Mouse (Mus musculus): Measurements from ENCODE around the gene Barhl2. TPM values are rescaled to one million over a fixed set of nuclear protein-coding genes. Genes with fewer than 3 reads are reported as not detected.

Gene Barhl2
- polyA plus RNA-seq, 1 experiment from 2014 or later, result not detected

GRCm38 (mm10) chr5:106464336-106465128, 6.6 kb upstream of the Barhl2 start:
- DNase-seq (ENCODE audit: low spot score) (peak; percentile 44), ATAC-seq (ENCODE audit: insufficient number of reproducible peaks, low FRiP score, low TSS enrichment, low read depth) (no peak)
- Histone ChIP-seq H3K4me1 (ENCODE audit: control insufficient read depth, insufficient read depth, low read length) (no peaks in the 10 kb centered on the region), H3K4me3 (ENCODE audit: low read depth, low read length) (no peak overlapping the region), H3K27ac (replicated peaks; ENCODE audit: low read depth, low read length) (no peak overlapping the region), H3K27me3 (ENCODE audit: control insufficient read depth, insufficient read depth, low read length) (peaks cover 94% of the 10 kb centered on the region), H3K9ac (ENCODE audit: low read length) (no peak overlapping the region), H3K9me3 (ENCODE audit: control insufficient read depth, low read length) (no peaks in the 10 kb centered on the region), H3K4me2 (ENCODE audit: low read depth, severe bottlenecking) (no peak overlapping the region), H3K36me3 (ENCODE audit: control insufficient read depth, insufficient read depth, low read length) (no peaks in the 10 kb centered on the region)
- WGBS, result 2% methylated on average over 24 of the region's 24 CpGs

DNA sequence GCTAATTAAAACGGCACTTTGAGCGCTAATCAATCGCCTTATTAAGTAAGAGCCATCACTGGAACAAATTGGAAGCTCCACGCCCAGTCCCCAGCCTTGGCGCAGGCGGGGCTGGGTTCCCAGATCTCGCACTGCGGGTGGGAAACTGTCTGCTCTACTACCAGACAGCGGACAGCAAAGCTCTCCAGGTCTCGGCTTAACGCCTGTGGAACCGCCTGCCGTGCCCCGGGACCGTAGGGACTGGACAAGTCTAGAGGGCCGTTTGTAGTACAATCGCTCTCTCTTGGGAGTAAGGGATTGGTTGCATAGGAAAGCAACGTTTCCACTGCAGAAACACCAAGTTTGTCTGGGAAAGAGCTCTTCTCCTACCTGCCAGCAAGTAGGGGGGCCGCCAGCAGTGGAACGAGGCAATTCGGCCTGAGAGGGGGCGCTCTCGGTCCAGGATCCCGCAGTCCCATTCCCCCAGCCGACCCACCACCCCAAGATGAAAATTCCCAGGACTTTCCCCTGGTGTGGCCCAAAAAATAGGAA, 5.8 kb upstream of the Barhl2 start:
- no peak overlapping the region for H3K9ac ChIP-seq (ENCODE audit: low read length)
- H3K4me1 ChIP-seq (ENCODE audit: control insufficient read depth, insufficient read depth, low read length), result peaks cover 5% of the 10 kb centered on the region; the same call in 1 of the 2 replicates
- WGBS, result under 1% methylated on average over 25 of the region's 25 CpGs
- no peaks in the 10 kb centered on the region for H3K36me3 ChIP-seq (ENCODE audit: control insufficient read depth, insufficient read depth, low read length)
- ATAC-seq (ENCODE audit: insufficient number of reproducible peaks, low FRiP score, low TSS enrichment, low read depth), result no peak
- H3K4me3 ChIP-seq (ENCODE audit: low read depth, low read length), result no peak overlapping the region
- H3K27ac ChIP-seq (replicated peaks; ENCODE audit: low read depth, low read length), result no peak overlapping the region
- no peak overlapping the region for H3K4me2 ChIP-seq (ENCODE audit: low read depth, severe bottlenecking)
- no peaks in the 10 kb centered on the region for H3K9me3 ChIP-seq (ENCODE audit: control insufficient read depth, low read length)
- peaks cover 94% of the 10 kb centered on the region for H3K27me3 ChIP-seq (ENCODE audit: control insufficient read depth, insufficient read depth, low read length)
- DNase-seq (ENCODE audit: low spot score), result peak; percentile 72

- H3K27ac ChIP-seq (replicated peaks; ENCODE audit: low read depth, low read length), result no peak overlapping the region
- no peak for ATAC-seq (ENCODE audit: insufficient number of reproducible peaks, low FRiP score, low TSS enrichment, low read depth)
- H3K9me3 ChIP-seq (ENCODE audit: control insufficient read depth, low read length), result no peaks in the 10 kb centered on the region
- WGBS, result 0% methylated on average over 4 of the region's 4 CpGs
- no peak overlapping the region for H3K4me3 ChIP-seq (ENCODE audit: low read depth, low read length)
- H3K4me2 ChIP-seq (ENCODE audit: low read depth, severe bottlenecking), result no peak overlapping the region
- H3K36me3 ChIP-seq (ENCODE audit: control insufficient read depth, insufficient read depth, low read length), result no peaks in the 10 kb centered on the region
- H3K9ac ChIP-seq (ENCODE audit: low read length), result no peak overlapping the region
- H3K27me3 ChIP-seq (ENCODE audit: control insufficient read depth, insufficient read depth, low read length), result peaks cover 95% of the 10 kb centered on the region
- peaks cover 19% of the 10 kb centered on the region for H3K4me1 ChIP-seq (ENCODE audit: control insufficient read depth, insufficient read depth, low read length)
- peak; percentile 78 for DNase-seq (ENCODE audit: low spot score)
Measured at GRCm38 (mm10) chr5:106461913-106462312, 3.9 kb upstream of the Barhl2 start.

DNA sequence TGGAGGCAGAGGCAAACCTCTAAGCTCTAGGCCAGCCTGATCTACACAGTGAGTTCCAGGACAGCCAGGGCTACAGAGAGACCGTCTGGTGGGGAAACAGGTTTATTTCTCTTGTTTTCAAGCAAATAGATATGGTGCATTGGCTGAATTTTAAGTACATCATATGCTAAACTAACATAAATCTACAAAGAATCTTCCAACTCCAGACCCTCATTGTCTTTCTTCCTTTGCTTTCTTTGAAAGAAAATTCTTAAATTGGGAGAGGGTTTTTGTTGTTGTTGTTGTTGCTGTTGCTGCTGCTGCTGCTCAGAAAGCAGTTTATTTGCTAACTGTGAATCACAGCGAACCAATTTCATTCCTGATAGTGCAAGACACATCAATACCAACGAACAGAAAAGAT, 3.5 kb upstream of the Barhl2 start:
- WGBS, result 3% methylated on average over 3 of the region's 3 CpGs
- H3K4me1 ChIP-seq (ENCODE audit: control insufficient read depth, insufficient read depth, low read length), result peaks cover 19% of the 10 kb centered on the region
- no peaks in the 10 kb centered on the region for H3K36me3 ChIP-seq (ENCODE audit: control insufficient read depth, insufficient read depth, low read length)
- H3K4me2 ChIP-seq (ENCODE audit: low read depth, severe bottlenecking), result no peak overlapping the region
- peaks cover 93% of the 10 kb centered on the region for H3K27me3 ChIP-seq (ENCODE audit: control insufficient read depth, insufficient read depth, low read length)
- H3K27ac ChIP-seq (replicated peaks; ENCODE audit: low read depth, low read length), result no peak overlapping the region
- H3K9ac ChIP-seq (ENCODE audit: low read length), result no peak overlapping the region
- DNase-seq (ENCODE audit: low spot score) (no peak), ATAC-seq (ENCODE audit: insufficient number of reproducible peaks, low FRiP score, low TSS enrichment, low read depth) (no peak)
- no peaks in the 10 kb centered on the region for H3K9me3 ChIP-seq (ENCODE audit: control insufficient read depth, low read length)
- no peak overlapping the region for H3K4me3 ChIP-seq (ENCODE audit: low read depth, low read length)

GRCm38 (mm10) chr5:106460535-106460934, 2.6 kb upstream of the Barhl2 start:
- Histone ChIP-seq H3K4me3 (ENCODE audit: low read depth, low read length) (no peak overlapping the region), H3K9me3 (ENCODE audit: control insufficient read depth, low read length) (no peaks in the 10 kb centered on the region), H3K9ac (ENCODE audit: low read length) (no peak overlapping the region), H3K4me1 (ENCODE audit: control insufficient read depth, insufficient read depth, low read length) (peaks cover 19% of the 10 kb centered on the region), H3K36me3 (ENCODE audit: control insufficient read depth, insufficient read depth, low read length) (no peaks in the 10 kb centered on the region), H3K4me2 (ENCODE audit: low read depth, severe bottlenecking) (no peak overlapping the region), H3K27me3 (ENCODE audit: control insufficient read depth, insufficient read depth, low read length) (peaks cover 92% of the 10 kb centered on the region), H3K27ac (replicated peaks; ENCODE audit: low read depth, low read length) (no peak overlapping the region)
- peak; percentile 33 for DNase-seq (ENCODE audit: low spot score)
- 2% methylated on average over 17 of the region's 17 CpGs for WGBS
- ATAC-seq (ENCODE audit: insufficient number of reproducible peaks, low FRiP score, low TSS enrichment, low read depth), result no peak

GRCm38 (mm10) chr5:106460001-106460511, 2.1 kb upstream of the Barhl2 start:
- no peak overlapping the region for H3K9ac ChIP-seq (ENCODE audit: low read length)
- H3K4me1 ChIP-seq (ENCODE audit: control insufficient read depth, insufficient read depth, low read length), result peaks cover 19% of the 10 kb centered on the region
- peak; percentile 63 for DNase-seq (ENCODE audit: low spot score)
- ATAC-seq (ENCODE audit: insufficient number of reproducible peaks, low FRiP score, low TSS enrichment, low read depth), result no peak
- no peak overlapping the region for H3K27ac ChIP-seq (replicated peaks; ENCODE audit: low read depth, low read length)
- H3K4me3 ChIP-seq (ENCODE audit: low read depth, low read length), result no peak overlapping the region
- H3K9me3 ChIP-seq (ENCODE audit: control insufficient read depth, low read length), result no peaks in the 10 kb centered on the region
- H3K27me3 ChIP-seq (ENCODE audit: control insufficient read depth, insufficient read depth, low read length), result peaks cover 92% of the 10 kb centered on the region
- 1% methylated on average over 22 of the region's 22 CpGs for WGBS
- no peaks in the 10 kb centered on the region for H3K36me3 ChIP-seq (ENCODE audit: control insufficient read depth, insufficient read depth, low read length)
- H3K4me2 ChIP-seq (ENCODE audit: low read depth, severe bottlenecking), result no peak overlapping the region

DNA sequence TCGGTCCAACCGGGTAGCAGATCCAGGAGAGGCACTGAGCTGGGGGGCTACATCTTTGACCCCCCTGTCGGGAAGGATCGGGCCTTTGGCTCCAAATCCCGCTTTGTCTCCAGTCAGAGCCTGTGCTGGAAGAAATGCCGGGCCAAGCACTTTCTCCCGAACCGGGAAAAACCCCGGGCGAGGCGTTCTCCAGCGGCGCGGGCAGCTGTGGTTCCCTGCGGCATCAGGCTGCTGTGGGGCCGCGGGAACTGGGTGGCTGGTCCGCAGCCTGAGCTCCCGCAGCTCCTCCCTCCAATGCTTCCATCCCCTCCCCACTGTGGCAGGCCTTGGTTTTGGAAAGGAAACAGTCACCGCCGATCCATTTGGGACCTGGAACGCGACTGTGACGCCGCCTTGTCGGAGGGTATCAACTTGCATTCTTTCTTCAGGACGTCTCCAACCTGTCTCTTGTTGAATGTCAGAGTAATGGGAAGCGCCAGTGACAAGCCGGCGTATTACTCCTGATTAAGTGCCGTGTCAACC, 1.2 kb upstream of the Barhl2 start:
- Histone ChIP-seq H3K9ac (ENCODE audit: low read length) (0 out of 2 replicates have a peak overlapping the region, but pooled peaks have one; percentile 12), H3K4me2 (ENCODE audit: low read depth, severe bottlenecking) (peak overlapping the region; percentile 80), H3K27ac (replicated peaks; ENCODE audit: low read depth, low read length) (no peak overlapping the region), H3K27me3 (ENCODE audit: control insufficient read depth, insufficient read depth, low read length) (peaks cover 92% of the 10 kb centered on the region), H3K9me3 (ENCODE audit: control insufficient read depth, low read length) (no peaks in the 10 kb centered on the region), H3K4me3 (ENCODE audit: low read depth, low read length) (peak overlapping the region; percentile 41), H3K4me1 (ENCODE audit: control insufficient read depth, insufficient read depth, low read length) (peaks cover 19% of the 10 kb centered on the region), H3K36me3 (ENCODE audit: control insufficient read depth, insufficient read depth, low read length) (no peaks in the 10 kb centered on the region)
- WGBS, result under 1% methylated on average over 31 of the region's 31 CpGs
- DNase-seq (ENCODE audit: low spot score), result peak; percentile 60
- no peak for ATAC-seq (ENCODE audit: insufficient number of reproducible peaks, low FRiP score, low TSS enrichment, low read depth)

DNA sequence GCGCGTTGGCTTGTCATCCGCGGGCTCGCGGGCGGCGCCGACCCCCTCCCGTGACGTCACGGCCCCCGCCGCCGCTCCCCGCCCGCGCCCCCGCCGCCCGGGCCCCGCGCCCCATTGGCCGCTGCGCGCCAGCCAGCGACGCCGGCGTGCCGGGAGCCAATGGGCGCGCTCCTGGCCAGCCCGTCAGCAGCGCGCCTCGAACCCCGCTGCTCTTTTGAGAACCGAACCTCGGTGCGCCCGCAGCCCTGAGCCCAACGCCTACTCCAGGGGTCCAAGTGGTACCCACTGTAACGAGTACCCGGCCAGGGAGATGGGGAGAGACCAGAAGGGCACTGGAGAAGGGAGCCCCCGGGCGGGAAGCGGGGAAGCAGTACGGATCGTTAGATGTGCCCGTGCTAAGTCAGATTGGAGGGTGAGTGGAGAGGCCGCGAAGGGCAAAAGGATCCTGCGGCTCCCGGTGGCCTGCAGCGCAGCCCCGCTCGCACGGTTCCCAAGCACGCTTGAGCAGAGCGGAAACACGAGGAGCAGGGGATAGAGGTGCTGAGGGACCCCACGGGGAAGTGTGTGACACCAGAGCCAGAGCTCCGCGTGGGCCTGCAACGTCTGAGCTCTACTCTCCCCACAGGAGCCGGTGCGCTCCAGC, 632 bp upstream of the Barhl2 start:
- Histone ChIP-seq H3K9ac (ENCODE audit: low read length) (peak overlapping the region; percentile 12; the same call in 1 of the 2 replicates), H3K4me3 (ENCODE audit: low read depth, low read length) (peak overlapping the region; percentile 41), H3K27ac (replicated peaks; ENCODE audit: low read depth, low read length) (no peak overlapping the region), H3K4me2 (ENCODE audit: low read depth, severe bottlenecking) (peak overlapping the region; percentile 80), H3K36me3 (ENCODE audit: control insufficient read depth, insufficient read depth, low read length) (no peaks in the 10 kb centered on the region), H3K9me3 (ENCODE audit: control insufficient read depth, low read length) (no peaks in the 10 kb centered on the region), H3K27me3 (ENCODE audit: control insufficient read depth, insufficient read depth, low read length) (peaks cover 92% of the 10 kb centered on the region), H3K4me1 (ENCODE audit: control insufficient read depth, insufficient read depth, low read length) (peaks cover 20% of the 10 kb centered on the region)
- ATAC-seq (ENCODE audit: insufficient number of reproducible peaks, low FRiP score, low TSS enrichment, low read depth) (peak; percentile 67), DNase-seq (ENCODE audit: low spot score) (peak; percentile 75)
- under 1% methylated on average over 64 of the region's 68 CpGs for WGBS

All from limb, embryonic 11.5 days (tissue).